Mouse (Mus musculus): ENCODE results near the gene Sync.

Gene Sync

DNA sequence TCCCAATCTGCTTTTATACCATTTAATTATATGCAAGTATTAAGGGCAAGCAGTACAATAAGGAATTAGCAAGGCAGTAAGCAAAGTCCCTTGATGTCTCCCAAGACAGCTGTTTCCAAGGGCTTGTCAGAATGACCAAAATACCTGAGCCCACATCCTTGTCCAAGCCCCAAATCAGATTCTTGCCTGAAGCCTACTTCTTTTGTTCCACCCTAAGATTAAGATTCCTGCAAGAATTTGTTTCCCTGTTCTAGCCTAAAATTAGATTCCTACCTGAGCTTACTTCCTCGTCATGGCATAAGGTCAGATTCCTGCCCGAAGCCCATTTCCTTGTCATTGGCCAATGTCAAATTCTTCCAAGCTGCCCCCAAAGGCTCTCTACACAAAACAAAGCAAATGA, 2.7 kb upstream of the Sync start:
- ChIA-PET CTCF (interaction anchor here in 2 of 4 experiments (2.5 to 3.9 kb wide), 2 partner anchors 8 to 9 kb away, joined by 9 to 22 read pairs; no protein-coding TSS in a partner anchor), POLR2A (interaction anchor here in 3 of 4 experiments (0.6 to 27.3 kb wide), 8 partner anchors 9 to 103 kb away, joined by 3 to 320 read pairs (median 3); no protein-coding TSS in a partner anchor)

DNA sequence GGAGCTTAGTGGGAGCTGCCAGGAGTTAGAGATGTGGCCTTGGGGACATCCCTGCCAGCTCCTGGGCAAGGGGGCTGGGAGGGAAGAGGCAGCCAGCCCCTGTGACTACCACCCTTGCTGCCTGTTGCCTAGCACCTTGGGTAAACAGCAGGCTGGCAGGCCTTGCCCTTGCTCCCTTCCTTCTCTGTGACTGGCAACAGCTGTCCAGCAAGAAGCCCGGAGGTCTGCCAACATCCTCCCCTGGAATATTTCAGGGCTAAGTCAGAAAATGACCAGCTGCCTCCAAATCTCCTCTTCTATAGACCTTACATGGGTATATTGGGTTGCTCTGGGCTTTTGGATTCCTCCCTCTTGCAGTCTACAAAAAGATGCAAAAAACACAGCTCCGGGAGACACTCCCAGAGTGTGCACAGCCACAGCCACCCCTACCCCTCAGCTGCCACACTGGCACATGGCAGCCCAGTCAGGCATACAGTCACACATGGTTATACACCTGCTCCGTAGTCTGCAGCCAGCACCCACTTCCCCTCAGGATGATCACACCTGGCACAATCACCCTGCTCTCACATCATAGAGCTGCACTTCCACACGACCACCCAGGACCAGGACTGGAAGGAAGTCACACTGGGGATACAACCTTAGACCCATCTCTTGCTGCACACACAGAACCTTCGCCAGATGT, 1.3 kb upstream of the Sync start:
- ChIA-PET POLR2A (interaction anchor here in 3 of 4 experiments (0.5 to 27.3 kb wide), 22 partner anchors 9 to 228 kb away, joined by 3 to 320 read pairs (median 4); partner anchors contain the start of genes S100pbp (in 2 of the 3), Yars (in 2 of the 3), Bsdc1 (in 1 of the 3) and Rnf19b (in 1 of the 3)), CTCF (interaction anchor here in 3 of 4 experiments (0.5 to 3.9 kb wide), 8 partner anchors 10 to 1247 kb away, joined by 3 to 22 read pairs (median 4); no protein-coding TSS in a partner anchor)

DNA sequence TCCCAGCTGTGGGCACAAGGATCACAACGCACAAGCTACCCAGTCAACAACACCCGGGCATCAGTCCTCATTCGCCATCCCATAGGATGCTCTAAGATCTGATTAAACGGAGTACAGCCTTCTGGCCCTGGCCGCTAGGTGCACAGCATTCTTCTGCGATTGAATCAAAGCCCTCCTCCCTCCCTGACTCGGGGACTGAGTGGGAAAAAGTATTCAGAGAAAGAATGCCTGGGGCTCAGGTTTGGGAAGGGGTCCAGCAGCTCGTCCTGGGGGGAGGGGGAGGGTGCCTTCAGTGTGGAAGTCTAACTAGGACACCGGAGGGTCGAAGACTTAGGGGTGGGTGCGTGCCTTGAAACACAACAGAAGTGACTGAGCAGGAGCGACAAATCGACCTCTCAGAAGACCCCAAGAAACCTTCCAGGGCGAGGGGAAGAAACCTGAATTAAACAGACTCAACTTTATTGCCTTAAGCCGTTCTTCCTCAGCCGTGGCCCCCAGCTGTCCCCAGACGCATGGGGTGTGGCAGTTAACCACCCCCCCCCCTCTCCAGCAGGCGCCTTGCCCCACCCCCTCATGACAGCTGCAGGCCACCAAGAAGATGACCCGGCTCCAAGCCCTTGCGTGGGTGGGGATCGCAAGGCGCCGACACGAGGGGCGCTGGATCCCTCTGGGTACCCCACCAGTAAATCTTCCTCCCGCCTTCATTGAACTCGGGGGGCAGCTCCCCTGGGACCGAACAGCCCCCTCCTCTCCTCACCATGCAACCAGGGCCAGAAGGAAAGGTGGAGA, 540 bp upstream of the Sync start:
- POLR2A ChIA-PET = interaction anchor here in 3 of 4 experiments (0.5 to 27.3 kb wide), 26 partner anchors 8 to 354 kb away, joined by 3 to 320 read pairs (median 4); partner anchors contain the start of genes S100pbp (in 2 of the 3), Yars (in 2 of the 3), Bsdc1 (in 1 of the 3) and Rnf19b (in 1 of the 3)
- CTCF ChIA-PET = interaction anchor here in 3 of 4 experiments (0.6 to 3.9 kb wide), 7 partner anchors 10 to 1247 kb away, joined by 3 to 22 read pairs (median 4); no protein-coding TSS in a partner anchor

DNA sequence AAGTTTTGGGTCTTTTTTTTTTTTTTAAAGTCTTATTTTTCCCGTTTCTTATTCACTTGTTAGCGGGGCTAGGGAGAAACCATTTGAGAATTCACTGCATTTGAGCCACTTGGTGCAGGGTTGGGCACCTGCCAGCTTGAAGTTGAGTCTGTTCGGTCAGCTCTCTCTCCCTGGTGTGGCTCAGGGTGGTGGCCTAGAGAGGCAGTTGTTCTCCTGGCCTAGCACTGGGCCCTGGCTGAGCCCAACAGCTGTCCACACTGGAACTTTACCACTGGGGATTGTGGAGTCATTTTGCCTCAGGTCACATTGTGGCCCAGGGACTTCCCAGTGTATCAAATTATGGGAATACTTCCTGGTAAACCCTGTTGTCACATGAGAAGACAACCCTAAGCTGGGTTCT, 650 bp downstream of the Sync start:
- ChIA-PET CTCF (interaction anchor here in 3 of 4 experiments (0.6 to 3.9 kb wide), 6 partner anchors 8 to 290 kb away, joined by 3 to 22 read pairs (median 4); no protein-coding TSS in a partner anchor), POLR2A (interaction anchor here in 3 of 4 experiments (0.6 to 27.3 kb wide), 11 partner anchors 12 to 173 kb away, joined by 3 to 320 read pairs (median 4); partner anchors contain the start of gene Bsdc1 (in 1 of the 3))

DNA sequence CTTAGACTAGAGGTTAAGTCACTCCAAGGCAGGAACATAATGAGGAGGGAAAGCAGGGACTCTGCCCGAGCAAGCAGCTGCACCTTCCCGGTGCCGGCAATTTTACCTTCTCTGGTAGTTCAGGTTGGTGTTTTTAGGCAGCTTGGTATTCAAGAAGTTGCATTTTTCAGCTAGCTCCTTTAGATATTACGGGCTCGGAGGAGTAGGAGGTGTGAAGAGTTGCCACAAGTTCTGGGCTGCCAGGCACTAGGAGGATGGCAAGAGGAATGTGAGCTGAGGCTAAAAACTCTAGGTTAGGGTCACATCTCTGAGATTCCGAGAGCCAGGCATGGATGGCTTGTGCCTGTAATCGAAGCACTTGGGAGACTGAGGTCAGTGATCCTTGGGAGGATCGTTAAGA, 2.3 kb downstream of the Sync start:
- ChIA-PET POLR2A (interaction anchor here in 2 of 4 experiments (0.6 to 27.3 kb wide), 7 partner anchors 17 to 223 kb away, joined by 3 to 320 read pairs (median 4); partner anchors contain the start of genes S100pbp (in 1 of the 2) and Yars (in 1 of the 2)), CTCF (interaction anchor here in 2 of 4 experiments (0.6 to 1.3 kb wide), 5 partner anchors 8 to 155 kb away, joined by 3 to 4 read pairs (median 3); no protein-coding TSS in a partner anchor)

DNA sequence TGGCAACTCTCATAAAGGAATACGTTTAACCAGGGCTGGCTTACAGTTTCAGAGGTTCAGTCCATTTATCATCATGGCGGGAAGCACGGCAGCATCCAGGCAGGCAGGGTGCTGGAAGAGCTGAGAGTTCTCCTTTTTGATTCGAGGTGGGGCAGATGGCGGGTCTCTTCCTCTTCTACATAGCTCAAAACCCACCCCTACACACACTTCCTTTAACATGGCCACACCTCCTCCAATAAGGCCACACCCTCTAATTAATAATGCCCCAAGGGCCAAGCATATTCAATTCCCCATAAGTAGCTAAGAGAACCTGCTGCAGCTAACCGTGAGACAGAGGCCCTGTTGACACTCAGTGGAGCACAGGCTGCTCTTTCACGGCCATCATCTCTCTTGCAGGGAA, 5.4 kb downstream of the Sync start:
- CTCF ChIA-PET = interaction anchor here (0.5 to 2.3 kb wide), 10 partner anchors 17 to 202 kb away, joined by 3 to 9 read pairs (median 4); no protein-coding TSS in a partner anchor
- POLR2A ChIA-PET = interaction anchor here in 3 of 4 experiments (0.5 to 27.3 kb wide), 39 partner anchors 10 to 330 kb away, joined by 3 to 320 read pairs (median 4); partner anchors contain the start of genes S100pbp (in 2 of the 3), Yars (in 2 of the 3), Bsdc1 (in 1 of the 3) and C77080 (in 1 of the 3)

DNA sequence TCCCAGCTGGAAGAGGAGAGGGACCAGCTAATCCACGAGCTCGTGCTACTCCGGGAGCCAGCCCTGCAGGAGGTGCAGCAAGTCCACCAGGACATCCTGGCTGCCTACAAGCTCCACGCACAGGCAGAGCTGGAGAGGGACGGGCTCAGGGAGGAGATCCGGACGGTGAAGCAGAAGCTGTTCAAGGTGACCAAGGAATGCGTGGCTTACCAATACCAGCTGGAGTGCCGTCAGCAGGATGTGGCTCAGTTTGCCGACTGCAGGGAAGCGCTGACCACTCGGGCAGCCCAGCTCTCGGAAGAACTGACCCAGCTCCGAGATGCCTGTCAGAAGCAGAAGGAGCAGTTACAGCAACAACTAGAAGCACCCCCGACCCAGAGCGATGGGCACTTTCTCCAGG, 6.3 kb downstream of the Sync start:
- CTCF ChIA-PET = interaction anchor here (0.8 to 2.3 kb wide), 12 partner anchors 14 to 181 kb away, joined by 3 to 9 read pairs (median 4); no protein-coding TSS in a partner anchor
- POLR2A ChIA-PET = interaction anchor here (0.6 to 27.3 kb wide), 49 partner anchors 11 to 331 kb away, joined by 3 to 320 read pairs (median 4); partner anchors contain the start of genes Bsdc1 (in 2 of the 4), S100pbp (in 2 of the 4), Yars (in 2 of the 4) and C77080 (in 1 of the 4)

DNA sequence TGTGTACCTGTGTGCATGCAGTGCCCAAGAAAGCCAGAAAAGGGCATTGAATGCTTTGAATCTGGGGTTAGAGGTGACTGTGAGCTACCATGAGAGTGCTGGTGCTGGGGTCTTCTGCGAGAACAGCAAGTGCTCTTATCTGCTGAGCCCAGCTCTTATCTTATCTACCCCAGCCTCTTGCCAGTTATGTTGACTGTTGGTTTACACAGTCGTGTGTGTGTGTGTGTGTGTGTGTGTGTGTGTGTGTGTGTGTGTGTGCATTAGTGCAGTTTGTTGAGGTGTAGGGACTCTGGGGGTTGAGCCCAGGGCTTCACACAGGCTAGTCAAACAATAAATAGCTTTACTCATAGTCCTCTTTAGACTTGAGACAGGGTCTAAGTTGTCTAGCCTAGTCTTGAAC, 7.8 kb downstream of the Sync start:
- ChIA-PET POLR2A (interaction anchor here in 3 of 4 experiments (0.6 to 27.3 kb wide), 22 partner anchors 8 to 166 kb away, joined by 3 to 320 read pairs (median 4); partner anchors contain the start of genes Bsdc1 (in 2 of the 3), S100pbp (in 1 of the 3) and Yars (in 1 of the 3)), CTCF (interaction anchor here in 3 of 4 experiments (0.7 to 1.3 kb wide), 8 partner anchors 18 to 381 kb away, joined by 3 to 4 read pairs (median 3); no protein-coding TSS in a partner anchor)

DNA sequence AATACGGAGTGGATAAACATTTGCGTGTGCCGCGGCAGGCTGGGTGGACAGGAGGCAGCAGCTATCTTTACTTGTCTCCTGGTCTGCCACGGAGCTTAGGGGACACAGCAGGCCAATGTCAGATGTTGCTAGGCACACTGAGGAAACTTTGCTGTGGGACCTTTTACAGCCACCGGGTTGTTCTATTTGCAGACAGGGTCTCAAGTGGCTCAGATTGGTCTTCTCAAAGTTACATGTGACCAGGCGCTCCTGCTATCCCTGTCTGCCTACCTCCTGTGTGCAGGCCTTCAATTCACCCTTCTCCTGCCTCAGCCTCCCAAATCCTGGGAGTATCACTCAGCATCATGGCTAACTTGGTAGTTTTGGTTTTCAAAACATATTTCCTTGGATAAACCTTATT, 8.6 kb downstream of the Sync start:
- CTCF ChIA-PET = interaction anchor here in 2 of 4 experiments (0.5 to 1.3 kb wide), 3 partner anchors 8 to 313 kb away, joined by 3 read pairs; no protein-coding TSS in a partner anchor
- POLR2A ChIA-PET = interaction anchor here in 2 of 4 experiments (0.5 to 27.3 kb wide), 13 partner anchors 10 to 165 kb away, joined by 3 to 320 read pairs (median 4); partner anchors contain the start of gene Bsdc1 (in 1 of the 2)

DNA sequence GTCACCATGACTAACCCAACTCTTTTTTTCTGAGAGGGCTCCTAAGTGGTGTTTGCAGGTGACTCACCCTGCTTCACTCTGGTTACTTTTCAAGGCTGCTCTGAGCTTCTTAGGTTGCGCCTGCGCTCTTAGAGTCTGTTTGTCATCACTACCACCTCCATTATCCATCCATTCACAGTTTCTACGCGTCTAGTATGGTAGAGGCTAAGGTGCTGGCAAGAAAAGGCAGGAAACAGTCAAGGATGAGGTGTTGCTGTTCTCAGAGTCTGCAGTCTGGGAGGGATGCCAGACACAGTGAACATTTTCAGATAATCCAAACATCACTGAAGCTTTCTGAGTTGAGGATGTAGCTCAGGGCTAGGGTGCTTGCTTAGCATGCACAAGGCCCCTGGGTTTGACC, 10.3 kb downstream of the Sync start:
- CTCF ChIA-PET = interaction anchor here in 3 of 4 experiments (0.8 to 2.2 kb wide), 12 partner anchors 8 to 185 kb away, joined by 3 to 9 read pairs (median 4); partner anchors contain the start of gene Sync (in 1 of the 3)
- POLR2A ChIA-PET = interaction anchor here (0.5 to 27.3 kb wide), 26 partner anchors 4 to 240 kb away, joined by 3 to 320 read pairs (median 4); partner anchors contain the start of genes Bsdc1 (in 1 of the 4), Marcksl1 (in 1 of the 4) and Sync (in 1 of the 4)

DNA sequence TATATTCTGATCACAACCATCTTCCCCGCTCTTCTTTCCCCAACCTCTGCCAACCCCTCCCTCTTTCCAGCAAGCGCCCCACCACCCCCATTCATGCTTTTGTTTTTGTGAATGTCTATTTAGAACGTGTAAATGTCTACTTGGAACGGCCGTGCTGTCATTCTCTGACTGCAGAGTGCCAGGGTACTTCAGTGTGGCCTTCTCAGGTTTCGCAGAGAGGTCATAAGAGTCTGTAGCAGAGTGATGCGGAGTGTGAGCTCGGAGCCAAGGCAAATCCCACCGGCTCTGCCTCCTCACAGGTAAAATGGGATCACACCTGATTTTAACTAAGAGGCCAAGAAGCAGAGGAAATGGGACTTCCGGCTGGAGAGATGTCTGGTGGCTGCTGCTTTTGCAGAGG, 11.7 kb downstream of the Sync start:
- ChIA-PET CTCF (interaction anchor here in 3 of 4 experiments (0.5 to 2.2 kb wide), 7 partner anchors 13 to 374 kb away, joined by 3 to 5 read pairs (median 3); partner anchors contain the start of gene Bsdc1 (in 1 of the 3)), POLR2A (interaction anchor here in 3 of 4 experiments (0.7 to 27.3 kb wide), 13 partner anchors 5 to 169 kb away, joined by 3 to 320 read pairs (median 4); partner anchors contain the start of gene Sync (in 1 of the 3))

DNA sequence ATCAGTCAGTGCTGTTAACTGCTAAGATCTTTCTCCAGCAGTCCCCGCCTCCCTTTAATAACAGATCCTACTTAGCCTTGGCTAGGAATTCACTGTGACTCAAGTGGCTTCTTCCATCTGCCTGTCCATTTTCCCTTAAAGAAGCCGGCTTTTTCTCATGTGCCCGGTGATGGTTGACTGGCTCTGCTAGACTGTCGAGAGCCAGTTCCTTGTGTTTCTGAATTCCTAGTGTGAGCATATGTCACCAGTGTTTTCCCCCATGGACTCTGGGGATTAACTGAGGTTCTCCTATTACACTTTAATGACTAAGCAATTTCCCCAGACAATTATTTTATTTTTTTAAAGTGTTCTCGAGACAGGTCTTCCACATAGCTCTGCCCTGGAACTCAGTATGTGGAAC, 16.0 kb downstream of the Sync start:
- POLR2A ChIA-PET = interaction anchor here in 3 of 4 experiments (0.6 to 27.3 kb wide), 9 partner anchors 5 to 253 kb away, joined by 3 to 320 read pairs (median 3); partner anchors contain the start of genes Bsdc1 (in 1 of the 3) and Sync (in 1 of the 3)
- CTCF ChIA-PET = interaction anchor here in 1 of 4 experiments (1.3 kb wide), 1 partner anchor 13 kb away, joined by 3 read pairs; no protein-coding TSS in a partner anchor

DNA sequence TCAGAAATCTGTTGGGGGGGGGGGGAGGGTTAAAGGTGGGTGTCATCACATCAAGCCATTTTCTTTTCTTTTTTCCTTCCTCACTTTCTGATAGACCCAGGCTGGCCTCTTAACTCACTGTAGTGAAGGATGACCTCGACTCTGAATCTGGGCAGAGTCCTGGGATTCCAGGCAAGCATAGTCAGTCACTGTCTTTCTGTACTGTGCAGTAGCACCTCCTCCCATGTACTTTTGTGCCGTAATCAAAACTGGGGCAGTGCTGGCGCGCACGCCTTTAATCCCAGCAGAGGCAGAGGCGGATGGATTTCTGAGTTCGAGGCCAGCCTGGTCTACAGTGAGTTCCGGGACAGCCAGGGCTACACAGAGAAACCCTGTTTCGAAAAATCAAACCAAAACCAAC, 16.4 kb downstream of the Sync start:
- POLR2A ChIA-PET = interaction anchor here in 3 of 4 experiments (0.6 to 27.3 kb wide), 9 partner anchors 5 to 252 kb away, joined by 3 to 320 read pairs (median 3); partner anchors contain the start of genes Bsdc1 (in 1 of the 3) and Sync (in 1 of the 3)
- CTCF ChIA-PET = interaction anchor here in 1 of 4 experiments (1.3 kb wide), 1 partner anchor 14 kb away, joined by 3 read pairs; no protein-coding TSS in a partner anchor

DNA sequence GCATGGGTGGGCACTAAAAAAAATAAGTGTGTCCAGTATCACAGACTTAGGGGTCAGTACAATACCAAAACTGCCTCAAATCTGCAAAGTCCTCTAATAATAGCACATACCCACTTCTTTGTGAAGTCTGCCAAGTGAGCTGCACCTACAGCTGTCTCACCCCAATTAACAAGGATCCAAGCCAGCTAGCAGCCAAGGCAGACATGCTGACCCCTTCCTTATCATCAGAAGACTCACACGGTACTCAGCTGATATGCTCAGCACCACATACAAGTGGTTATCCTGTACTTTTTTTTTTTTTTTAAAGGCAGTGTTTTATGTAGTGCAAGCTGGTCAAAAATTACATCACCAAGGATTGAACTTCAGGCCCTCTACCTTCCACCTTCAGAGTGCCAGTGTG, 16.9 kb downstream of the Sync start:
- ChIA-PET POLR2A (interaction anchor here in 2 of 4 experiments (0.7 to 27.3 kb wide), 7 partner anchors 4 to 1510 kb away, joined by 3 to 320 read pairs (median 3); partner anchors contain the start of gene Sync (in 1 of the 2)), CTCF (interaction anchor here in 1 of 4 experiments (1.3 kb wide), 1 partner anchor 14 kb away, joined by 3 read pairs; no protein-coding TSS in a partner anchor)

DNA sequence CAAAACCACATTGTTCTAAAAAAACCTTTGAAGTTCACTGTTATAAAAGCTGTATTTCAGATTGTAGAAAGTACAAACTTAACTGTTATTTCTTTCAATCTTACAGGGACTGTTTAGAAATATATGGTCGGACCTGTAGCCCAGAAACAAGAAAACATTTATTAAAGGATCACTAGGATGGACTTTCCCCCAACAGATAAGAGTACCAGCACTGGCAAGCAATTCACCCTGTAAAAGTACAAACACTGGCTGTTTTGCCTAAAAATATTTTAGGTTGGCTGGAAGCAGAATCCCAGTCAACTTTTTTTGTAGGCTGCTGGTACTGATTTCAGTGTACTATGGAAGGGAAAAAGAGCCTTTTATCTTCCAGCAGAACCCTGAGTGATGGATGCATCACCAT, 20.5 kb downstream of the Sync start:
- ChIA-PET CTCF (interaction anchor here in 1 of 4 experiments (0.7 kb wide), 1 partner anchor 14 kb away, joined by 3 read pairs; no protein-coding TSS in a partner anchor), POLR2A (interaction anchor here in 3 of 4 experiments (0.8 to 27.3 kb wide), 10 partner anchors 1 to 177 kb away, joined by 3 to 320 read pairs (median 6); partner anchors contain the start of genes Bsdc1 (in 1 of the 3), C77080 (in 1 of the 3) and Sync (in 1 of the 3))

DNA sequence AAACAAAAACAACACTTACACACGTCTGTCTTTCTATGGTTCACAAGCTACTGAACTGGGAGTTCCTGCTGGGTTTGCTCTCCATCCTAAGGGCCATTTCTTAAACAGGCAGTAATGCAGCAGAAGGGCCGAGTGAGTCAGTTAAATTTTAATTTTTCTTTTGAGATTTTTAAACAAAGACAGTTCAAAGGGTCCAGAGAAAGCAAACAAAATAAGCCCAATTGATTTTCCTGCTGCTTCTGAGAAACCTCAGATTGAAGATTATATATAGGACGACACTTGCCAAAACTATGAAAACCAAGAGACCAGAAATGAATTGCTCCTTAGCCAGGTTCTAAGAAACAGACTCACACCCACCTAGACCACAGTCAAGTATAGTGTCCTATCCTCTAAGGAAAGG, 26.5 kb downstream of the Sync start:
- ChIA-PET POLR2A (interaction anchor here in 3 of 4 experiments (0.5 to 24.2 kb wide), 10 partner anchors 11 to 186 kb away, joined by 3 to 320 read pairs (median 7); partner anchors contain the start of genes Rbbp4 (in 2 of the 3), Sync (in 1 of the 3) and Zbtb8os (in 1 of the 3)), CTCF (no interaction called here)

All from embryonic stem cell, embryonic (primary cell).